8 mouse cellular contexts compared by ENCODE assay signal in the genomic region with DNA sequence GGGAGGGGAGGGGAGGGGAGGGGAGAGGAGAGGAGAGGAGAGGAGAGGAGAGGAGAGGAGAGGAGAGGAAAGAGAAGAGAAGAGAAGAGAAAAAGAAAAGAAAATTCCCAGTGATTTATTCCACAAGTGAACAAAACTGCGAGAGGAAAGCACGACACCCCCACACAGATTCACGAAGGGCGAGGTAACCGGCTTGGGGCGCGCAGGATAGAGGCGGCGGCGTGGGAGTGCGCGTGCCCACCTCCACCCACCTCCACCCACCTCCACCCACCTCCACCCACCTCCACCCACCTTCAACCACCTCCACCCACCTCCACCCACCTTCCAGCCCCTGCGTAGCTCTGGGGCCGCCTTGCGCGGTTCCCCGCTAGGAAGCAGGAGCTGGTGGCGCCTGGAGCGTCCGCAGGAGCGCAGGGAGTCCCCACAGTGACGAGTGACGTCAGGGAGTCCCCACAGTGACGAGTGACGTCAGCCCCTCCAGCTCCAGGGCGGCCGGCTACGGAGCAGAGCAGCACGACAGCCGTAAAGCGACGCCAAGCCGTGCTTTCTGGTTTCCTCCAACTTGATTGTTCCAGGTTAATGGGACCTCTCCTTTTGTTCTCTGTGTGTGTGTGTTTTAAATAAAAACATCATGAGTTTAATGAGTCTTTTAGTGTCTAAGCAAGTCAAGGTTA. TPM values are rescaled to one million over a fixed set of nuclear protein-coding genes. Genes with fewer than 3 reads are reported as not detected.
A peak's percentile ranks its signal among the peaks of the same experiment; 100 is the strongest.
DNase-seq lines count a peak whose midpoint lies in the region; ATAC-seq lines count a peak whose summit lies in the region.

No protein-coding gene starts in this region.

- no peak overlapping the region for H3K27ac ChIP-seq in intestine, embryonic 14.5 days (ENCODE audit: low read depth)

- H3K4me1 ChIP-seq in intestine, embryonic 14.5 days (replicated peaks; ENCODE audit: control insufficient read depth, insufficient read depth, low read length): no peaks in the 10 kb centered on the region

- WGBS in intestine, embryonic 14.5 days: 0% methylated on average over 33 of the region's 33 CpGs

- no peaks in the 10 kb centered on the region for H3K27me3 ChIP-seq in intestine, embryonic 14.5 days (replicated peaks; ENCODE audit: control insufficient read depth, insufficient read depth, low read length)

- peak overlapping the region; percentile 53 for H3K4me2 ChIP-seq in intestine, embryonic 14.5 days (ENCODE audit: low read length)

- intact Hi-C loops in gastrocnemius, postnatal 36 days (cut with DNase I): no loop called here
- intact Hi-C loops in left cerebral cortex, postnatal 10 days (cut with DNase I): no loop called here

- peak; percentile 82 for DNase-seq in adrenal gland, postnatal 25 days
- DNase-seq in embryo, embryonic 9.5 days (ENCODE audit: extremely low spot score): peak; percentile 83
- DNase-seq in gastrocnemius, postnatal 36 days: peak; percentile 53 to 67
- DNase-seq in intestine, embryonic 14.5 days (ENCODE audit: low spot score): peak; percentile 89
- peak; percentile 83 to 93 for DNase-seq in left cerebral cortex, postnatal 10 days (ENCODE audit: extremely low spot score in 1 of 2, low spot score in 2 of 2)
- DNase-seq in right cerebral cortex, postnatal 10 days (ENCODE audit: low spot score in 2 of 2): peak; percentile 94
- peak; percentile 73 for DNase-seq in urinary bladder, postnatal 25 days (ENCODE audit: low spot score)

- H3K9me3 ChIP-seq in intestine, embryonic 14.5 days (ENCODE audit: control insufficient read depth, low read length): no peaks in the 10 kb centered on the region

- 0 out of 2 replicates have a peak overlapping the region, but pooled peaks have one; percentile 11 for H3K9ac ChIP-seq in intestine, embryonic 14.5 days (ENCODE audit: low read length)

- peak overlapping the region; percentile 45 for H3K4me3 ChIP-seq in intestine, embryonic 14.5 days (ENCODE audit: low read depth, low read length)

- ATAC-seq in intestine, embryonic 14.5 days (replicated peaks; ENCODE audit: low FRiP score, low TSS enrichment, low read depth): peak; percentile 96
- ATAC-seq in megakaryocyte progenitor cell, adult 5-6 weeks (replicated peaks; ENCODE audit: poor library complexity): peak; percentile 100

- no peaks in the 10 kb centered on the region for H3K36me3 ChIP-seq in intestine, embryonic 14.5 days (ENCODE audit: control insufficient read depth, insufficient read depth, low read length)

RNA-seq across cellular contexts. Expression of gene Ccl28, which starts 8.0 kb away (rescaled TPM):
- total RNA-seq in adrenal gland, postnatal 25 days (2021): 0.33 and 0.88 TPM in 2 replicates
- total RNA-seq in gastrocnemius, postnatal 36 days (2021): under 1 TPM; 0.20 to 0.22 TPM
- polyA plus RNA-seq in intestine, embryonic 14.5 days (2014; fragmentation: Nextera tagmentation; extraction: Ambion mirVana): 0.09 TPM in 1 of 2 replicates, not detected in the other
- 1 to 10 TPM; 1.9 to 2.1 TPM for total RNA-seq in left cerebral cortex, postnatal 10 days (2021)
- 0.12 and 0.22 TPM in 2 replicates for total RNA-seq in megakaryocyte progenitor cell, adult 5-6 weeks (2015)
- 0.27 and 0.67 TPM in 2 replicates for total RNA-seq in megakaryocyte progenitor cell, adult 5-6 weeks (2017)

RNA-seq across cellular contexts. Expression of gene Hmgcs1, which starts 58.6 kb away (rescaled TPM):
- total RNA-seq in adrenal gland, postnatal 25 days (2021): 548 and 767 TPM in 2 replicates
- total RNA-seq in gastrocnemius, postnatal 36 days (2021): 10 to 100 TPM; 25.6 to 28.7 TPM
- 218 and 236 TPM in 2 replicates for polyA plus RNA-seq in intestine, embryonic 14.5 days (2014; fragmentation: Nextera tagmentation; extraction: Ambion mirVana)
- 100 to 1,000 TPM; 639 to 688 TPM for total RNA-seq in left cerebral cortex, postnatal 10 days (2021)
- 20.1 and 21.7 TPM in 2 replicates for total RNA-seq in megakaryocyte progenitor cell, adult 5-6 weeks (2015)
- 26.5 and 34.3 TPM in 2 replicates for total RNA-seq in megakaryocyte progenitor cell, adult 5-6 weeks (2017)

Comparison
In these comparisons a context has a peak if more than half of its experiments do, and no peak if none do; other contexts are left out.
1. RNA of gene Hmgcs1, which starts 58.6 kb away (total RNA-seq): 639 to 688 TPM in left cerebral cortex, postnatal 10 days and 548 to 767 TPM in adrenal gland, postnatal 25 days; 25.6 to 28.7 TPM in gastrocnemius, postnatal 36 days and 20.1 to 34.3 TPM in megakaryocyte progenitor cell, adult 5-6 weeks; every median in the first group is over 10 times any median in the second.
2. Peak in every context shown above with its lines, with median percentiles within 50 percentile points of each other: DNase-seq.